Mouse (Mus musculus): ENCODE data around the gene Thada. TPM values are rescaled to one million over a fixed set of nuclear protein-coding genes. Genes with fewer than 3 reads are reported as not detected.

Gene Thada
- polyA plus RNA-seq, 1 experiment from 2014 or later: 12.5 TPM

GRCm38 (mm10) chr17:84166135-84166860, 299.7 kb downstream of the Thada start:
- peaks cover 29% of the 10 kb centered on the region for H3K4me1 ChIP-seq
- no peak overlapping the region for H3K27ac ChIP-seq
- WGBS: 92% methylated on average over 9 of the region's 9 CpGs
- H3K9me3 ChIP-seq (replicated peaks): no peaks in the 10 kb centered on the region
- no peaks in the 10 kb centered on the region for H3K27me3 ChIP-seq (ENCODE audit: low read depth, poor library complexity, severe bottlenecking)
- H3K4me3 ChIP-seq: no peak overlapping the region
- H3K36me3 ChIP-seq: no peaks in the 10 kb centered on the region
- no peak for DNase-seq (ENCODE audit: low spot score)

GRCm38 (mm10) chr17:84165735-84166134, 300.3 kb downstream of the Thada start:
- H3K36me3 ChIP-seq: no peaks in the 10 kb centered on the region
- no peak overlapping the region for H3K27ac ChIP-seq
- peaks cover 34% of the 10 kb centered on the region for H3K4me1 ChIP-seq
- WGBS: 88% methylated on average over 3 of the region's 3 CpGs
- H3K27me3 ChIP-seq (ENCODE audit: low read depth, poor library complexity, severe bottlenecking): no peaks in the 10 kb centered on the region
- no peaks in the 10 kb centered on the region for H3K9me3 ChIP-seq (replicated peaks)
- no peak overlapping the region for H3K4me3 ChIP-seq
- DNase-seq (ENCODE audit: low spot score): no peak

- Histone ChIP-seq H3K27ac (0 out of 2 replicates have a peak overlapping the region, but pooled peaks have one; percentile 10), H3K36me3 (no peaks in the 10 kb centered on the region)
- WGBS: 84% methylated on average over 8 of the region's 8 CpGs
Observed at GRCm38 (mm10) chr17:84164146-84164545, 301.9 kb downstream of the Thada start.

GRCm38 (mm10) chr17:84163066-84163785, 302.8 kb downstream of the Thada start:
- 72% methylated on average over 12 of the region's 12 CpGs for WGBS
- no peaks in the 10 kb centered on the region for H3K9me3 ChIP-seq (replicated peaks)
- no peak for DNase-seq (ENCODE audit: low spot score)
- H3K27ac ChIP-seq: peak overlapping the region; percentile 38; the same call in 1 of the 2 replicates
- 0 out of 2 replicates have a peak, but pooled peaks cover under 1% of the 10 kb centered on the region for H3K27me3 ChIP-seq (ENCODE audit: low read depth, poor library complexity, severe bottlenecking)
- no peaks in the 10 kb centered on the region for H3K36me3 ChIP-seq
- H3K4me3 ChIP-seq: no peak overlapping the region
- H3K4me1 ChIP-seq: peaks cover 48% of the 10 kb centered on the region

More at GRCm38 (mm10) chr17:84164146-84164545, 301.9 kb downstream of the Thada start:
- Histone ChIP-seq H3K4me3 (no peak overlapping the region), H3K4me1 (peaks cover 40% of the 10 kb centered on the region), H3K27me3 (ENCODE audit: low read depth, poor library complexity, severe bottlenecking) (no peaks in the 10 kb centered on the region), H3K9me3 (replicated peaks) (no peaks in the 10 kb centered on the region)
- DNase-seq (ENCODE audit: low spot score): no peak

- H3K36me3 ChIP-seq: no peaks in the 10 kb centered on the region
- peaks cover 54% of the 10 kb centered on the region for H3K4me1 ChIP-seq
- no peak for DNase-seq (ENCODE audit: low spot score)
- no peak overlapping the region for H3K4me3 ChIP-seq
- WGBS: 92% methylated on average over 8 of the region's 8 CpGs
- peaks cover 10% of the 10 kb centered on the region; the same call in 1 of the 2 replicates for H3K27me3 ChIP-seq (ENCODE audit: low read depth, poor library complexity, severe bottlenecking)
- no peak overlapping the region for H3K27ac ChIP-seq
- no peaks in the 10 kb centered on the region for H3K9me3 ChIP-seq (replicated peaks)
Observed at GRCm38 (mm10) chr17:84162211-84162760, 303.7 kb downstream of the Thada start.

GRCm38 (mm10) chr17:84161231-84161854, 304.7 kb downstream of the Thada start:
- Histone ChIP-seq H3K27me3 (ENCODE audit: low read depth, poor library complexity, severe bottlenecking) (peaks cover 18% of the 10 kb centered on the region), H3K36me3 (no peaks in the 10 kb centered on the region), H3K4me3 (no peak overlapping the region), H3K9me3 (replicated peaks) (no peaks in the 10 kb centered on the region), H3K27ac (peak overlapping the region; percentile 71), H3K4me1 (peaks cover 56% of the 10 kb centered on the region)
- WGBS: 49% methylated on average over 6 of the region's 6 CpGs
- no peak for DNase-seq (ENCODE audit: low spot score)

- H3K4me1 ChIP-seq: peaks cover 67% of the 10 kb centered on the region
- peaks cover 39% of the 10 kb centered on the region for H3K27me3 ChIP-seq (ENCODE audit: low read depth, poor library complexity, severe bottlenecking)
- H3K27ac ChIP-seq: 0 out of 2 replicates have a peak overlapping the region, but pooled peaks have one; percentile 4
- no peaks in the 10 kb centered on the region for H3K9me3 ChIP-seq (replicated peaks)
- no peak overlapping the region for H3K4me3 ChIP-seq
- no peak for DNase-seq (ENCODE audit: low spot score)
- H3K36me3 ChIP-seq: no peaks in the 10 kb centered on the region
- 45% methylated on average over 15 of the region's 15 CpGs for whole genome bisulfite sequencing
Observed at GRCm38 (mm10) chr17:84158891-84159290, 307.1 kb downstream of the Thada start.

- no peak for DNase-seq (ENCODE audit: low spot score)
- H3K27me3 ChIP-seq (ENCODE audit: low read depth, poor library complexity, severe bottlenecking): peaks cover 43% of the 10 kb centered on the region
- no peak overlapping the region for H3K4me3 ChIP-seq
- no peaks in the 10 kb centered on the region for H3K36me3 ChIP-seq
- 88% methylated on average over 12 of the region's 12 CpGs for WGBS
- peaks cover 66% of the 10 kb centered on the region for H3K4me1 ChIP-seq
- H3K27ac ChIP-seq: 0 out of 2 replicates have a peak overlapping the region, but pooled peaks have one; percentile 61
- H3K9me3 ChIP-seq (replicated peaks): no peaks in the 10 kb centered on the region
Observed at GRCm38 (mm10) chr17:84158461-84158795, 307.6 kb downstream of the Thada start.

GRCm38 (mm10) chr17:84157743-84158460, 308.1 kb downstream of the Thada start:
- WGBS: 45% methylated on average over 6 of the region's 6 CpGs
- Histone ChIP-seq H3K9me3 (replicated peaks) (no peaks in the 10 kb centered on the region), H3K36me3 (no peaks in the 10 kb centered on the region), H3K4me1 (peaks cover 64% of the 10 kb centered on the region), H3K4me3 (no peak overlapping the region), H3K27me3 (ENCODE audit: low read depth, poor library complexity, severe bottlenecking) (peaks cover 49% of the 10 kb centered on the region), H3K27ac (peak overlapping the region; percentile 61)
- DNase-seq (ENCODE audit: low spot score): no peak

- H3K36me3 ChIP-seq: no peaks in the 10 kb centered on the region
- no peak overlapping the region for H3K4me3 ChIP-seq
- H3K27me3 ChIP-seq (ENCODE audit: low read depth, poor library complexity, severe bottlenecking): peaks cover 57% of the 10 kb centered on the region
- no peak for DNase-seq (ENCODE audit: low spot score)
- WGBS: 17% methylated on average over 19 of the region's 19 CpGs
- H3K4me1 ChIP-seq: peaks cover 68% of the 10 kb centered on the region
- peak overlapping the region; percentile 61 for H3K27ac ChIP-seq
- H3K9me3 ChIP-seq (replicated peaks): no peaks in the 10 kb centered on the region
Observed at GRCm38 (mm10) chr17:84156748-84157742, 309.0 kb downstream of the Thada start.

GRCm38 (mm10) chr17:84156227-84156573, 309.8 kb downstream of the Thada start:
- WGBS: 25% methylated on average over 13 of the region's 13 CpGs
- DNase-seq (ENCODE audit: low spot score): no peak
- H3K4me1 ChIP-seq: peaks cover 68% of the 10 kb centered on the region
- H3K27ac ChIP-seq: peak overlapping the region; percentile 53
- no peaks in the 10 kb centered on the region for H3K9me3 ChIP-seq (replicated peaks)
- H3K36me3 ChIP-seq: no peaks in the 10 kb centered on the region
- H3K27me3 ChIP-seq (ENCODE audit: low read depth, poor library complexity, severe bottlenecking): peaks cover 66% of the 10 kb centered on the region
- no peak overlapping the region for H3K4me3 ChIP-seq
